Mouse (Mus musculus) G1E (cell line): ENCODE data around the gene Osbpl11.

Experiments
- CTCF ChIP-seq: IDR thresholded peaks from 2 replicates; pipeline ENCODE4 v1.5.1; 2012; ENCODE audit warnings: low read depth, low read length, inconsistent platforms, mixed read lengths
- GATA1 ChIP-seq: IDR thresholded peaks from 2 replicates; pipeline ENCODE4 v1.6.1; 2012; ENCODE audit warnings: borderline replicate concordance, low read length, inconsistent platforms, mixed read lengths
- GATA2 ChIP-seq: IDR thresholded peaks from 2 replicates; pipeline ENCODE4 v1.6.1; 2012; ENCODE audit warnings: low read depth, low read length, inconsistent platforms, borderline replicate concordance
- POLR2AphosphoS5 ChIP-seq: IDR thresholded peaks from 2 replicates; pipeline ENCODE4 v1.6.1; 2012; ENCODE audit warnings: low read depth, low read length, inconsistent platforms; ENCODE audit not compliant: insufficient replicate concordance
- TAL1 ChIP-seq: conservative IDR thresholded peaks from 2 replicates; pipeline ENCODE4 v1.6.1; 2012; ENCODE audit warnings: low read depth, low read length, inconsistent platforms, mixed read lengths

- no peak for TF ChIP-seq CTCF
- TF ChIP-seq GATA2 = no peak
- TF ChIP-seq GATA1 = no peak
- TF ChIP-seq TAL1 = no peak
- no peak for TF ChIP-seq POLR2AphosphoS5
Observed at GRCm38 (mm10) chr16:33185261-33186046, 583 bp downstream of the Osbpl11 start.
